Mouse (Mus musculus): ENCODE measurements around the gene Prom1.
"Not testable (repeated sequence)": the region's sequence is repeated elsewhere in the genome, so short reads cannot be mapped to it uniquely, and the experiment has no call there.

Gene Prom1

GRCm38 (mm10) chr5:44101231-44102110 lies at the start of gene Prom1:
Gene Prom1, minus strand, starts transcription at chr5:44102032.
- DNase-seq (ENCODE audit: low spot score): no peak

GRCm38 (mm10) chr5:44147732-44148131 lies 45.9 kb upstream of the Prom1 start:
- DNase-seq (ENCODE audit: low spot score): no peak

GRCm38 (mm10) chr5:44146437-44147332 lies 44.9 kb upstream of the Prom1 start:
- DNase-seq (ENCODE audit: low spot score): no peak

GRCm38 (mm10) chr5:44143467-44144235 lies 41.8 kb upstream of the Prom1 start:
- no peak for DNase-seq (ENCODE audit: low spot score)

GRCm38 (mm10) chr5:44127487-44127886 lies 25.7 kb upstream of the Prom1 start:
- DNase-seq (ENCODE audit: low spot score): no peak

GRCm38 (mm10) chr5:44126574-44126973 lies 24.7 kb upstream of the Prom1 start:
- DNase-seq (ENCODE audit: low spot score): not testable (repeated sequence)

- DNase-seq (ENCODE audit: low spot score): no peak
Measured at GRCm38 (mm10) chr5:44121390-44121789, 19.6 kb upstream of the Prom1 start.

- no peak for DNase-seq (ENCODE audit: low spot score)
Measured at GRCm38 (mm10) chr5:44113138-44113537, 11.3 kb upstream of the Prom1 start.

- DNase-seq (ENCODE audit: low spot score): no peak
Measured at GRCm38 (mm10) chr5:44109121-44109520, 7.3 kb upstream of the Prom1 start.

- DNase-seq (ENCODE audit: low spot score): no peak
Measured at GRCm38 (mm10) chr5:44108125-44108524, 6.3 kb upstream of the Prom1 start.

GRCm38 (mm10) chr5:44105192-44105591 lies 3.4 kb upstream of the Prom1 start:
- no peak for DNase-seq (ENCODE audit: low spot score)

- DNase-seq (ENCODE audit: low spot score): no peak
Measured at GRCm38 (mm10) chr5:44104686-44105085, 2.9 kb upstream of the Prom1 start.

- no peak for DNase-seq (ENCODE audit: low spot score)
Measured at GRCm38 (mm10) chr5:44104120-44104519, 2.3 kb upstream of the Prom1 start.

- no peak for DNase-seq (ENCODE audit: low spot score)
Measured at GRCm38 (mm10) chr5:44103121-44103520, 1.3 kb upstream of the Prom1 start.

GRCm38 (mm10) chr5:44100544-44101230 lies 1.1 kb downstream of the Prom1 start:
- no peak for DNase-seq (ENCODE audit: low spot score)

- no peak for DNase-seq (ENCODE audit: low spot score)
Measured at GRCm38 (mm10) chr5:44100187-44100543, 1.7 kb downstream of the Prom1 start.

GRCm38 (mm10) chr5:44096996-44097395 lies 4.8 kb downstream of the Prom1 start:
- DNase-seq (ENCODE audit: low spot score): no peak

GRCm38 (mm10) chr5:44096106-44096505 lies 5.7 kb downstream of the Prom1 start:
- no peak for DNase-seq (ENCODE audit: low spot score)

GRCm38 (mm10) chr5:44095697-44096096 lies 6.1 kb downstream of the Prom1 start:
- no peak for DNase-seq (ENCODE audit: low spot score)

- DNase-seq (ENCODE audit: low spot score): no peak
Measured at GRCm38 (mm10) chr5:44087034-44087433, 14.8 kb downstream of the Prom1 start.

GRCm38 (mm10) chr5:44085871-44086270 lies 16.0 kb downstream of the Prom1 start:
- no peak for DNase-seq (ENCODE audit: low spot score)

GRCm38 (mm10) chr5:44081108-44081507 lies 20.7 kb downstream of the Prom1 start:
- DNase-seq (ENCODE audit: low spot score): no peak

All from urinary bladder, postnatal 10 days (tissue).